Mouse (Mus musculus) thymus, adult 2 months (tissue): Measurements from ENCODE around the gene Dennd2a. TPM values are rescaled to one million over a fixed set of nuclear protein-coding genes. Genes with fewer than 3 reads are reported as not detected.

Source experiments
- DNase-seq: peaks from one replicate; pipeline ENCODE4 v3.0.0; 2021
- H3K27ac ChIP-seq: fragments of 200-500 bp; 2 replicates; pipeline ENCODE4 v1.5.1; 2012; ENCODE audit warnings: low read length, control low read depth; ENCODE audit not compliant: control insufficient read depth, insufficient read depth
- H3K27me3 ChIP-seq: fragments of 200-500 bp; 2 replicates; pipeline ENCODE4 v1.6.1; 2012; ENCODE audit warnings: mild to moderate bottlenecking, low read length, moderate library complexity, mixed read lengths; ENCODE audit not compliant: control insufficient read depth, insufficient read depth
- H3K36me3 ChIP-seq: fragments of 200-500 bp; 2 replicates; pipeline ENCODE4 v1.6.1; 2012; ENCODE audit warnings: mild to moderate bottlenecking, low read length, moderate library complexity; ENCODE audit not compliant: control insufficient read depth, insufficient read depth
- H3K4me1 ChIP-seq: fragments of 200-500 bp; replicated peaks from 2 replicates; pipeline ENCODE4 v1.6.1; 2012; ENCODE audit warnings: low read length; ENCODE audit not compliant: control insufficient read depth, insufficient read depth
- H3K4me3 ChIP-seq: fragments of 200-500 bp; 2 replicates; pipeline ENCODE4 v1.5.1; 2012; ENCODE audit warnings: mild to moderate bottlenecking, low read length, control low read depth, moderate library complexity; ENCODE audit not compliant: control insufficient read depth, insufficient read depth
- CTCF ChIP-seq: fragments of 200-500 bp; IDR thresholded peaks from 2 replicates; pipeline ENCODE4 v1.5.1; 2012; ENCODE audit warnings: mild to moderate bottlenecking, control low read depth, low read length, moderate library complexity, borderline replicate concordance; ENCODE audit not compliant: control insufficient read depth, poor library complexity, insufficient read depth; ENCODE audit errors: extremely low read depth
- POLR2A ChIP-seq: fragments of 200-500 bp; IDR thresholded peaks from 2 replicates; pipeline ENCODE4 v1.6.1; 2012; ENCODE audit warnings: mild to moderate bottlenecking, low read length, control low read depth, moderate library complexity; ENCODE audit not compliant: control insufficient read depth, poor library complexity, insufficient read depth; ENCODE audit errors: extremely low read depth
- WGBS: fragments of 180-500 bp; shearing (Covaris S2); methylation state at CpG from one replicate; pipeline ENCODE4 v1.1.7; 2018; 5-methylcytosine and 5-hydroxymethylcytosine counted together
- polyA plus RNA-seq: library from polyadenylated mRNA; depleted of rRNA; stranded (reverse); fragments of >200 nt; gene quantifications from 2 replicates; pipeline ENCODE4 v1.2.3, GENCODE M21; 2012; rRNA removed

Gene Dennd2a
- 2.6 and 3.2 TPM in 2 replicates for polyA plus RNA-seq

GRCm38 (mm10) chr6:39557723-39558261 is at the start of gene Dennd2a:
Dennd2a (minus strand) TSS chr6:39557867.
- H3K4me3 ChIP-seq: peak within 1 kb of the TSS; percentile 39
- WGBS: 7% methylated on average over 50 of the region's 50 CpGs
- H3K4me1 ChIP-seq: peaks cover 7% of the 10 kb centered on the region; the same call in 1 of the 2 replicates
- TF ChIP-seq CTCF: no peak
- TF ChIP-seq POLR2A: no peak
- DNase-seq: peak; percentile 30
- peaks cover 13% of the 10 kb centered on the region for H3K27me3 ChIP-seq
- H3K36me3 ChIP-seq: no peaks in the 10 kb centered on the region
- no peak within 1 kb of the TSS for H3K27ac ChIP-seq

GRCm38 (mm10) chr6:39607365-39607764 is 49.7 kb upstream of the Dennd2a start:
- Histone ChIP-seq H3K27me3 (no peaks in the 10 kb centered on the region), H3K36me3 (no peaks in the 10 kb centered on the region; the same call in 1 of the 2 replicates), H3K4me1 (no peaks in the 10 kb centered on the region), H3K4me3 (no peak overlapping the region), H3K27ac (no peak overlapping the region)
- TF ChIP-seq CTCF: no peak
- TF ChIP-seq POLR2A: no peak
- no peak for DNase-seq
- 91% methylated on average over 5 of the region's 5 CpGs for WGBS

- DNase-seq: peak; percentile 26
- TF ChIP-seq CTCF (no peak), POLR2A (no peak)
- H3K4me1 ChIP-seq: no peaks in the 10 kb centered on the region
- H3K27ac ChIP-seq: no peak overlapping the region
- no peaks in the 10 kb centered on the region; the same call in 1 of the 2 replicates for H3K36me3 ChIP-seq
- no peak overlapping the region for H3K4me3 ChIP-seq
- no peaks in the 10 kb centered on the region for H3K27me3 ChIP-seq
- 17% methylated on average over 3 of the region's 3 CpGs for WGBS
Observed at GRCm38 (mm10) chr6:39606862-39607261, 49.2 kb upstream of the Dennd2a start.

- Histone ChIP-seq H3K36me3 (peaks cover under 1% of the 10 kb centered on the region; the same call in 1 of the 2 replicates), H3K27ac (no peak overlapping the region), H3K4me1 (no peaks in the 10 kb centered on the region), H3K4me3 (no peak overlapping the region), H3K27me3 (no peaks in the 10 kb centered on the region)
- no peak for TF ChIP-seq POLR2A
- no peak for TF ChIP-seq CTCF
- WGBS: 98% methylated on average over 6 of the region's 6 CpGs
- no peak for DNase-seq
Observed at GRCm38 (mm10) chr6:39606056-39606455, 48.4 kb upstream of the Dennd2a start.

- Histone ChIP-seq H3K27me3 (no peaks in the 10 kb centered on the region), H3K27ac (no peak overlapping the region), H3K4me3 (no peak overlapping the region), H3K36me3 (peaks cover 9% of the 10 kb centered on the region; the same call in 1 of the 2 replicates), H3K4me1 (no peaks in the 10 kb centered on the region)
- no peak for DNase-seq
- 97% methylated on average over 5 of the region's 5 CpGs for WGBS
- TF ChIP-seq POLR2A (no peak), CTCF (no peak)
Observed at GRCm38 (mm10) chr6:39604565-39604964, 46.9 kb upstream of the Dennd2a start.

GRCm38 (mm10) chr6:39601828-39602227 is 44.2 kb upstream of the Dennd2a start:
- Histone ChIP-seq H3K4me3 (no peak overlapping the region), H3K27me3 (no peaks in the 10 kb centered on the region), H3K27ac (no peak overlapping the region), H3K36me3 (peaks cover 18% of the 10 kb centered on the region; the same call in 1 of the 2 replicates), H3K4me1 (no peaks in the 10 kb centered on the region)
- no peak for DNase-seq
- no peak for TF ChIP-seq CTCF
- TF ChIP-seq POLR2A: no peak
- WGBS: 32% methylated on average over 3 of the region's 3 CpGs

- no peak for TF ChIP-seq POLR2A
- no peak for TF ChIP-seq CTCF
- no peaks in the 10 kb centered on the region for H3K27me3 ChIP-seq
- no peak overlapping the region for H3K27ac ChIP-seq
- WGBS: 98% methylated on average over 3 of the region's 3 CpGs
- no peaks in the 10 kb centered on the region for H3K4me1 ChIP-seq
- no peak overlapping the region for H3K4me3 ChIP-seq
- no peak for DNase-seq
- peaks cover 18% of the 10 kb centered on the region; the same call in 1 of the 2 replicates for H3K36me3 ChIP-seq
Observed at GRCm38 (mm10) chr6:39600851-39601250, 43.2 kb upstream of the Dennd2a start.
